Mouse (Mus musculus): Measurements from ENCODE around the gene Acod1.

The Acod1 gene

DNA sequence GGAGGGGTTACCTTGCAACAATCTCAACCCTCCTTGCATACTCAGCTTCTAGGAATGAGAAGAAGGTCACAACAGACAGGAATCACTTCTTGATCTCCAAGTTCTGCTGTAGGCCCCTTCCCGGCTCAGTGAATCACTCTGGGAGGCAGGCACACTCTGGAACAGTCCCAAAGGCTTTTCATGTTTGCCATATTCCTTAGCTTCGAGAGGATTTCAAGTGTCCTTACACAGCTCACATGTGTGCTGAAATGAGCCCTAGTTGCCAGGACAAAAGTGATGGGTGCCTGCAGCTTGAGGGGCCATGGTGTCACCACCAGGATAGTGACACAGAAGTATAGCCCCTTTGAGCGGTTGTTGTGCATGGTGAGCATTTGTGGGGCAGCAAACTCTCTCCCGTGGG lies 26.0 kb downstream of the Acod1 start:
- DNase-seq (ENCODE audit: low read depth, low spot score) = no peak

DNA sequence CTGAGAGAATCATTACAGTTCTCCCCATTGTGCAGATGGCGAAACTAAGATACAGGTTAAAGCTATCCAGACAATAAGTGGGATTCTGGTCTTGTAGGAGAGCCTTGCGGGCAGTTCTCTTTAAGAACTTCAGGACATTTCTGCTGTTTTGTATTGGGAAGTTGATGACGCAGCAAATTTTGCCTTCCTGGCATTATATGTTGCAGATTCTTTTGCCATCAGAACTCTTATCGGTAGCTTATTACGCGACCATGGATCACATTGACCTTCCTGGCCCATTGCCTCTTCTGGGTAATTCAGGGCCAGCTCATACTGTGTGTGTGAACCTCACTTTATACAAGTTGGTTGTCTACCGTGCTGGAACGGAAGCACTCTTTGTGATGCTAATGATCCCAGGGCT lies 27.0 kb downstream of the Acod1 start:
- DNase-seq (ENCODE audit: low read depth, low spot score) = no peak

DNA sequence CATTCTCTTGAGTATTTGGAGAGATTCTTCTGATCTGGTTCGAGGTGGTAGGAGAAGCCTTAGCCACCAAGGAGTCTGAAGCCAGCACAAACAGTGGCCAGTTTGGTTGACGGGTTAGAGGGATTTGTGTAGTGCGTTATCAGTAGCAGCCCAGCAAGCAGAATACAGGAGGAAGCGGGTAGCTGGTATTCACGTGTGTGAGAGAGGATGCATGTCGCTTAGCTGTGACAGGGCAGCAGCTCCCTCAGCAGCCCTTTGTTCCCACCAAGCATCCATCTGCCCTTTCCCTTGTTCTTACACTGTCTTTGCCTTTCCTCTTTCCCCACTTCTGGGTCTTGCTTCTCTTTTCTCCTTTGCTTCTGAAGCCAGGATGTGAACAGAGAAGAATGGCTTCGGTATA lies 28.4 kb downstream of the Acod1 start:
- no peak for DNase-seq (ENCODE audit: low read depth, low spot score)

DNA sequence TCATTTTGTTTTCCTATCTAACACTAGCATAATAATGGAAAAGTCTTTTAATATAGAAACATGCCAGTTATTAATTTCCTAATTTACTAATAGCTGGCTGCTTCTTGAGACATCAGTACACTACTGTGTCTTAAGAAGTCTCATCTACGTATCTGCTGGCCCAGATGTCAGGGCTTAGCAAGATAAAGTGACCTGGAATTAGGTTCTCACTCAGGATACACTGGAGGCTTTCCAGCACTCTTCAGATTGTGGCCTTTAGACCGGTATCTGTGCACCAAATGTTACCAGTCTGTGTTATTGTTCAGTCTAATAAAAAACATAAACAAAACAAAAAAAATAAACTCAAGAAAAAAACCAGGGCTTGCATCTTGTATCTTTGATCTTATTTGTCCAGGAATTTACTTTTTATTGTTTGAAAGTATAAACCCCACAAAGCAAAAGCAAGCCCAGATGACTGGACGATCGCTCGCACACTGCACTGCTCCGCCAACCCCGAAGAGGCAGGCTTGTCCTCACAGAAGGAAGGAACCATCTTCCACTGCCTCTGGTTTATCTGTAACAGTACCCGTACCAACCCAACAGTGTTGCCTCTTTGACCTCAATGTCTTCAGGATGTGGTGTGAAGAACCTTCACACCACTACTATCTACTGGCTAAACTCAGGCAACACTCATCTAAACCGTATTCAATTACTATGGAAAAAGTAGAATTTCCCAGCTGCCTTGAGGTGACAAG lies 30.7 kb downstream of the Acod1 start:
- no peak for DNase-seq (ENCODE audit: low read depth, low spot score)

DNA sequence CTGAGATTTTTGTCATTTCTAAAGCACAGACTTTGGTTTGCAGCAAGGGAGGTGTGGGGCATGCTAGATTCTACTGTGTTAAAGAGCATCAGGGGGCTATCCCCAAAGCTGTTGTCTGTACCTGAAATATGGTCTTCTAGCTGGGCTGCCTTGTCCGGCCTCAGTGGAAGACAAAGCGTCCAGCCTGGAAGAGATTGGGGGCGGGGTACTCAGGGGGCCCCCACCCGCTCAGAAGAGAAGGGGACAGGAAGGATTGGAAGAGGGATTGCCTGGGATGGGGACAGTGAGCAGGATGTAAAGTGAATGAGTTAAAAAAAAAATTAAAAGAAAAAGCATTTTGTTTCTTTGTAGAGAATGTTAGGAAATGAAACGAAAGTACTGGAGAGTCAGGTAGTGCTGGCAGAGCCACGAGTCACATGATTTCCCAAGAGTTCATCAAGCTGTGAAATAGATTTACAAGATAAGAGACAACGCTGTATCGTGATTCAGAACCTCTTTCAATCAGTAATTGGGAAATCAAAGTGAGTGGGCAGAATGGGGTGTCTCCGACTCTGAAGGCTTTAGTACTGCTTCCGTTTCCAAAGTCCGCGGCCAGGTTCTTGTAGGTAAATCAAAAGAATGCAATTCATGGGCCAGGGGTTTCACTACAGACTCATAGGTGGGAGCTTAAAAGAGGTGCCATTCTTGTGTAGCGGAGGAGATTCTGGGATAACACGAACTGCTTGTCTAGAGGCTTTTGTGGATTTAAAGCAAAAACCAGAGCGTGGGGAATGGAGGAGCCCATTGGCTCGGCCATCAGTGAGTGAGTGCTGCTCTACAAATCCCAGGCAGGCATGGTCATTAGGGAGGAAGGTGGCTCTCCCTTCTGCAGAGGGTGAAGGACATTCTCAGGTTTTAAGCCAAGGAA lies 31.5 kb downstream of the Acod1 start:
- DNase-seq (ENCODE audit: low read depth, low spot score) = no peak

DNA sequence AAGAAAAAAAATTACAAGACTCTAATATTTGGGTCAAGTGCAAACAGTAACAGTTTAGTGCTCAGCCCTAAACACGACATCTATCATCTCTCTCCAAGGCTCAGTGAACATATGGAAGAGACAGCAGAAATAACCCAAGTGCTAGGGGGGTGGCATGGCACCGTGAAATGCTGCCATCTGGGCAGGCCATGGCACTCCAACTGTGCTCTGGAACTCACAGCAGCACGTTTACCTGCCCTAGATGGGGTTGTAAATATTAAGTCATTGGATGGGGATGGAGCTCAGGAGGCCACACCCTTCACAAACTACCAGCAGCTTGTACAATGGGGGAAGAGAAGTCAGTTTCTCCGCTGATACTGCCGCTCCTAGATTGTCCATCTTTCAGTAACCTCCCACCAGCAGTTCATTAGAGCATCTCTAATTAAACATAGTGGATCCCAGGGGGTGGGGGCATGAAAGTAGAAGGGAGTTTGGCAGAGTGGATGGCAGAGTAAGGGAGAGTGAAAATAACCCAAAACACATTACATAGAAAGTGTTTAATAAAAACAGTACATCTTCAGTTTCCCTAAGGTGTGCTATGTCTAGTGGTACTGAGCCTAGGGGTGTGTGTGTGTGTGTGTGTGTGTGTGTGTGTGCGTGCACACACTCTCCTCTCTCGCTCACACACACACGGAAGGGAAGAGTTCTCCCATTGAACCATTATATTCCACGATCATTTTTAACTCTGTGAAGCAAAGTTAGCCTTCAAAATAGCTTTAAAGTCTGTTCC lies 32.6 kb downstream of the Acod1 start:
- DNase-seq (ENCODE audit: low read depth, low spot score) = no peak

DNA sequence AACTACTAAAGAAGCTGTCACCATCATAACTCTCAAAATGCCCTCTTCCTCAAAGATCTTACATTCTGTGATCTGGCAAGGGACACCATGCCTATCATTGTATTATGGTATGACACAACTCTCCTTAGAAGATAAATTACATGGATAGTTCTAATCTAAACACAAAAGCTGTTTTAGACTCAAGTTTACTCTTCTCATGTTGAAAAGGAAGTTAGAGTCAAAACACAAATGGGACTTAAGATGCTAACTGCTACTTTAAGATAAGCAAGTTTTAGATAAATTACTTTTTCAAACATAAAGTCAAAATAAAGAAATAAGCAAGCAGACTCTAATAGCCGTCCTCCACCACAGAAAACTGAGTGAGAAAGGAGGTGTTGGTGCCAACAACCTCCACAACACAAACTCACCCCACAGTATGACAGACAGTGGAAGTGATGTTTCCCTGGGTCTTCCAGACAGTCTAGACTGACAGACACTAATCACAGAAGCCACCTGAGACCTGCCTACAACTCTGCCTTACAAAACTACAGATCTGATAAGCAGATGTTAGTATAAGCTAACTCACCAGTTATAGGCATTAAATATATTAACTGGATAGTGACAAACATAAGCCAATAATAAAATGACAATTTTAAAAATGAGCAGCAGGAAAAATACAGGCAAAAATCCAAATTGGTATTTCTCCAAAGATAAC lies 39.2 kb downstream of the Acod1 start:
- no peak for DNase-seq (ENCODE audit: low read depth, low spot score)

DNA sequence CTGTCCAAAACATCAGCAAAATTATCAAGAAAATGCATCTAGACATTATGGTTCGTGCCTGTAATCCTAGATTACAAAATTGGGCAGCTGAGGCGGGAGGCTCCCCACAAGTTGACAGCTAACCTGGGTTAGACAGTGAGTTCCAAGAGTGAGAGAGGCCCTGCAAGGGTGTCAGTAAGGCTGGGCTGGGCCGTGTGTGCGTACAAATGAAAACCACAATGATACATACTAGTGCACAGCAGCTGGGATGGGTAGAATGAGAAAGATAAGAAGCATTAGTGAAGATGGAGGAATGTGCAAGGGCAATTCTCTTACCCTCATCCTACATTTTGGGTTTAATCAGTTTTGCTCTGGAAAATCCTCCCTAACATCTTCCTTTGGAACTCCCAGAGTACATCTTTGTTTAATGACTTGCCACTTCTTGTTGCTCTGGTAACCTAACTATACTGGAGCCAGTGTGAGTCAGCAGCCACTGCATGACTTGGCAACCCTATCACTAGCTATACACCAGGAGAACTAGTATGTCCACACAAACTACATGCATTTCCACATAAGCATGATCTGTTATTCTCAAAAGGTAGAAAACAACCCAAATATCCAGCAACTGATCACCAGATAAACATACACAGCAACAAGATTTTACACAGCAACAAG lies 40.0 kb downstream of the Acod1 start:
- no peak for DNase-seq (ENCODE audit: low read depth, low spot score)

DNA sequence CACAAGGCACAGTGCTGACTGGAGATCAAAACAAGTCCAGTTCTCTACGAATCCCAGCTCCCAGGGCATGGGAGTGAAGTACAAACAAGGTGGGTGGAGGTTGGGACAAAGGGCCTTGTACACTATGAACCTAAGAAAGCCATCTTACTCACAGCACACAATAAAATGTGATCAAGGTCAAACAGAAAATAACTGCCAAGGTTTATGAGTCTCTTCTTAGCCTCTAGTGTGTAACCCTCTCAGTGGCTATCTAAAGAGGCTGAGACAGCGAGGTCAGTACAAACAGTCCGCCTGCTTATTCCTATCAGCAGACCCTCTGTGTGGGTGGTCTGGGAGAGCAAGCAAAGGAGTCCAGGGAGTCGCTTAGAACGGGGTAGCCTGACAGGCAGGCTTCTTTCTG lies 41.1 kb downstream of the Acod1 start:
- DNase-seq (ENCODE audit: low read depth, low spot score) = no peak

DNA sequence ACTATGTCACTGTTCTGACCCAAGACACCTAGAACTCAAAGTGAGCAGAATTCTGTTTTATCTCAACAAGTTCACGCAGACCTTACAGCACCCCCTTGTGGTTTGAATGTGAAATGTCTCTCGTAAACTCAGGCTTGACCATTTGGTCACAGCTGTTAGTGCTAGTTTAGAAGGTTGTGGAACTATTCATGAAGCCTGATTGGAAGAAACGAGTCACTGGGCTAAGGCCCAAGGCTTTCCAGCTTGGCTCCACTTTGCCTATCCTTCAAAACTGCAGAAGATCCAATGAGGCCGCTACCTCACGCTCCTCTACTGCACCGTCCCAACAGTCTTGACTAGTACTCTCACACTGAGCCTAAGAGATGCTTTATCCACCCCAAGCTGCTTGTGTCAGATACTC lies 41.8 kb downstream of the Acod1 start:
- no peak for DNase-seq (ENCODE audit: low read depth, low spot score)

DNA sequence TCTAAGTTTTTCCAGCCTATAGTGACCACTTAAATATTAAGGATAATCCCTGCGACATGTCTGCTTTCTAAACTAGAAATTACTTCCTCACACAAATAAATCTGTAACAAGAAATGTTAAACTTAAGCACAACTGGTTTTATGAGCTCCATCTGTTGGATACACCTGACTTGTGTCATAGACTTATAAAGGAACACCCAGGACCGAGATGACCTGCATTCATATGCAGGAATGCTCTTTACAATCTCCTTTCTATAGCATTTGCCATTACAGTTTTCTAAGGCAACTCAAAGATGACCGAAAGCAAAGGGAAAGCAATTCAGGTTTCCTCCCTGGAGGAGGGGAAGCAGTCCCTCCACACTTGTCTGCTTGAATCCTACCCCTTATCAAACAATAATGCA lies 46.5 kb downstream of the Acod1 start:
- DNase-seq (ENCODE audit: low read depth, low spot score) = no peak

DNA sequence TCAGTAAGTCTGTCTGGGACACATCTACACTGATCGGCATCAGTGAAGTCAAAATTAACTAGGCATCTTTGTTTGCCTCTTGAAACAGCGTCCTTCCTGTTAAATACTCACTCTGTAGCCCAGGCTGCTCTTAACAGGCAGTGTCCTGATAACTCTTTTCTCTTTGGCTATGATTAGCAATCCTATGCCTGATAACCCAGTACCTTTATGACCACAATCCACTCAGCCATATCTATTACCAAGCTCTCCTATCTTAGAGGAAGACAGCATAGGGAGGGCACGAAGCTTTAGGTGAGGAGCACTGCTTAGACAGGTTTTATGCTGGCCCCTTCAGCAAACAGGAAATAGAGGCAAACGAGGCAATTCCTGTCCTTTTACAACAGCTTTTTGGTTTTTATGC lies 46.9 kb downstream of the Acod1 start:
- no peak for DNase-seq (ENCODE audit: low read depth, low spot score)

DNA sequence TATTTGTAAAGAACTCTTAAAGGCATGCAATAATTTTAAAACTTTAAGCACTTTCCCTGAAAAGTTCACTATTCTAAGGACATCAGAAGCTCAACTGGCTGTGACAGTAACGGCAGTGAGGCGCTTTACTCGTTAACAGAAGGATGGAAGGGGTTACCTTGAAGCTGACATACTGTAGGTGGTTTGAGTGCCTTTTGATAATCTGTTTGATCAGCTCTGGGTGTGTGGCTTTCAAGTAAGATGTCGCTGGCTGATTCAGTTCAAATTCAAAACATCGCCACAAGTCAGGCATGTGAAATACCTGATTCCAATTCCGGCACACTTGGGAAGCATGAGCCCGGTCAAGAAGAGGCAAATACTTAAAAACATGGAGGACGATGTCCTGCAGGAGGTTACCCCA lies 48.3 kb downstream of the Acod1 start:
- no peak for DNase-seq (ENCODE audit: low read depth, low spot score)

DNA sequence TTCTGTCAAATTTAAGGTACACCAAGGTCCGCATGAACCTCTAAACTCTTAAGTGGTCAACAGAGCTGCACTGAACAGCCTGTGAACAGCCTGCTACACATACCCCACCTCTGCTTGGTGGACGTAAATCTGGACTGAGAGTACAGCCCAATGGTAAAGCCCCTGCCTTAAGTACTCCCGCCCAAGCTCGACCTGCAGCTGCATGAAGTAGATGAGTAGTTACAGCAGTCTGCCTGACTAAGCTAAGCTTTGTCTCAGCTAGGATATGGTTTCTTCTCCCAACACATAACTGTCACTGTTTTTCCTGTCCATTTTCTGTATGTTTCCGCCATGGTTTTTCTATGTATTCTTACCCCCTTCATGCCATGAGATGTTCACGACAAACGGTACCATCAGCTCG lies 49.0 kb downstream of the Acod1 start:
- no peak for DNase-seq (ENCODE audit: low read depth, low spot score)

DNA sequence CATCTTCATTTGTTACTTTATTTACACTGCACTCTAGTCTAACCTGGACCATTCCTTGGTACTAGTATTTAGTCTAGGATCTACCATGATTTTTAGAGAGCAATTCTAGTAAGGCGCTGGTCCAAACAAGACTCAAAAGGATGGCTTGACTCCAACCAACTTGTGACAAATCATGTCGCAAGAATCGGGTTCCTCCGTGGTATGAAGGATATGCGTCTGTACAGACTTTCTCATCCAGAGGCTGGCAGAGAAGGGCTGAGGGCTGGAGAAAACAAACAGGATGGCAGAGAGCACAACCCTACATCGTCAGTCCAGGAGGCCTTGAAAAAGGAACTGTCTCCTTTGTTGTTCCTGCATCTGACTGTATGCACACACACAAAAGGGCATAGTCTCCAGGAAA lies 49.8 kb downstream of the Acod1 start:
- no peak for DNase-seq (ENCODE audit: low read depth, low spot score)

DNA sequence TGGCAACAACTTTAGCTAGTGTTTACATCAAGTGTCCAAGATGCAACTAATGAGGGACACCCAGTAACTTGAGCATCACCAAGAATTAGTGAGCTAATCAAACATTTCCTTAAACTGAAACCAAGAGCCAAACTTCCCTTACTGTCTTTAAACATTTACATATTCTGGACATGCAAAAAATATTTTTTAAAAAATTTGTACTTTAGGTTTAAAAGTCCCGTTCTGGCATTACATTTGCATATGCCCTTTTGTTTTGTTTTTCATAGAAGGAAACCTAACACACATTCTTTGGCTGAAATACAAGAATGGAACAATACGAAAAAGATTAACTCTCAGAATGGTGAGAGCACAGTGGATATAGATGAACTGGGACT lies 51.4 kb downstream of the Acod1 start:
- no peak for DNase-seq (ENCODE audit: low read depth, low spot score)

DNA sequence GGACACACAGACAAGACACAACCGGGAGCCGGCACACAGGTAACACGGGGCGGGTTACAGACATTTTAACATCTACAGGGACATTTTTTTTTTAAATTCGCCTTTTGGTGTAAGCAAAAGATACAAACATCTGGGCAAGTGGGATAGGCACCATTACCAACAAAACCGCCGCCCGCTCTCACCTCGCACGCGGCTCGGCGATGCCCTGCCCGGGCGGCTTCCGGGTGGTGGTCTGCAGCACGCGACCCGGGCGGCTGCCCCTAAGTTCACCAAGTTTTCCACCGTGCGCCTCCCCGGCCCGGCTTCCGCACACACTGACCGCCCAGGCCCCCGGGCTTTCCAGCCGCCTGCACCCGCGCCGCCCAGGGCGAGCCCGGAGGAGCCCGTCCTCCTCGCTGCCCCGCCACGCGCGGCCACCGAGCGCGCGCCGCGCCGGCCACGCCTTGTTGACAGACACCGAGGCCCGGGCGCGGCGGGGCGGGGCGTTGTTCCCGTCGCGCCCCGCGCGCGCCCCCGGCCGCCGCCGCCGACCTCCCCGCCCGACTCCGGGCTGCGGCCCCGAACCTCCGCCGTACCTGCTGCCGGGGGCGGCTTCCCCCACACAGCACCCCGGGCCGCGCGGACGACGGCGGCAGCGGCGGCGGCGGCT lies 51.9 kb downstream of the Acod1 start:
- no peak for DNase-seq (ENCODE audit: low read depth, low spot score)

DNA sequence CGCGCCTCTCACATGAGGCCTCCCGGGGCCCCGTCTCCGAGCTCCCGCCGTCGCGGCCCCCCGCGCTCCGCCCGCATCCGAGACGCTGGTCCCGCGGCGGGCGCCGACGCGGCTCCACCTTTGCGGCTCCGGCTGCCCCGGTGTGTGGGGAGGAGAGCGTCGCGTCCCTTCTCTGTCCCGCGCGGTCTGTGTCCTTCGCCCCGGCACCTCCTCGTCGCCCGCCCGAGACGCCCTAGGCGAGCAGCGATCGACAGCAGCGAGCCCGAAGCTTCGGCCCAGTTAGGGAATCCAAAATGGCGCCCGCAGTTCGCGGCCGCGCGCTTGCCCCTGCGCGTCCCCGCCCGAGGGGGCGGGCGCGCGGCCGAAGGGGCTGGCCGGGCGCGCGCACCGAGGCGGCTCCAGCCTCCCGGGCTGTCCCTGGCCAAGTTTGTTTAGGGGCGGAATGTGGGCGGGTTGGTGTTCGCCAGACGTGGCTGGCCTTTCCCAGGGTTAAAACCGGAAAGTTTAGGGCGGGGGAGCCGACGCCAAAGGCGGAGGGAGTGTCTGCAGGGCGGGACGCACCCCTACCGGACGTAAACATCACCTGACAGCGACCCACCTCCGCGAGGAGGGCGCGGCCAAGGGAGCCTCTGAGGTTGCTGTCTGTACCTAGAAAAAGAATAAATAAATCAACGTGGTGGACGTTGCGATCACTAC lies 52.6 kb downstream of the Acod1 start, which contains the start of gene Fbxl3:
Gene Fbxl3 (minus strand): TSS at position 329 of the 696 bp plus-strand sequence.
- DNase-seq (ENCODE audit: low read depth, low spot score) = peak; percentile 71

DNA sequence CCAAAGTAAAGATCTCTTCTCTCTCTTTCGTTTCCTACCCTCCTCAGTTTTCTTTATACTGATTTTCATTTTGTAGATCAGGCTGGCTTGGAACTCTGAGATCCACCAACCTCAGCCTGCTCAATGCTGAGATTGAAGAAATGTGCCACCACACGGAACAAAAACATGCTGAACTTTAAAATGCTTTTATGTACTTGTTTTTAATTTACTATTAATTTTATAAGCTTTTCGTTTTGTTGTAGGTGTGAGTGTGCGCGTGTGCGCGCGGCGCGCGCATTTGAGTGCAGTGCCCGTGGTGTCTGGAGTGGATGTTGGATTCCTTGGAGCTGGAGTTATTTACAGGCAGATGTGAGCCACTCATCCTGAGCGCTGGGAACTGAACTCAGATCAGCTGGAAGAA lies 53.5 kb downstream of the Acod1 start:
- no peak for DNase-seq (ENCODE audit: low read depth, low spot score)

DNA sequence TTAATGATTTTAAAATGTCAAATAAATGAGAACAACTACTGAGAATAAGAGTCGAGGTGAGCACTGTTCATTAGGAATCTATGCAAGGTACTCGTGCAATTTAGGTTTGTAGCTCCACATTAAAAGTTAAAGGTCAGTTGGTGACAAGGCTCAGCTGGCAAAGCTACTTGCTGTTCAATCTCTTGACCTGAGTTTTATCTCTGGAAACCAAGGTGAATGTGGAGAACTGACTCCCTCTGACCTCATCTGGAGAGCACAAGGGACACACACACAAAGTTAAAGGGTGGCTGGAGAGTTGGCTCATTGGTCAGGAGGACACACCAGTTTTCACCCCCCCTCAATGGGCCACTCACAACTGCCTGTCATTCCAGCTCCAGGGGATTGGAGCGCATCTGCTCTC lies 54.4 kb downstream of the Acod1 start:
- no peak for DNase-seq (ENCODE audit: low read depth, low spot score)
